Mouse (Mus musculus) olfactory bulb, adult 2 months (tissue): Measurements from ENCODE around the gene Clec2d.

Source experiments
- CTCF ChIP-seq: fragments of 200-500 bp; IDR thresholded peaks from 2 replicates; pipeline ENCODE4 v1.5.1; 2012; ENCODE audit warnings: low read depth, mild to moderate bottlenecking, low read length, moderate library complexity; ENCODE audit not compliant: insufficient read depth
- POLR2A ChIP-seq: fragments of 200-500 bp; IDR thresholded peaks from 2 replicates; pipeline ENCODE4 v1.6.1; 2012; ENCODE audit warnings: mild to moderate bottlenecking, low read depth, low read length, moderate library complexity; ENCODE audit not compliant: insufficient read depth

DNA sequence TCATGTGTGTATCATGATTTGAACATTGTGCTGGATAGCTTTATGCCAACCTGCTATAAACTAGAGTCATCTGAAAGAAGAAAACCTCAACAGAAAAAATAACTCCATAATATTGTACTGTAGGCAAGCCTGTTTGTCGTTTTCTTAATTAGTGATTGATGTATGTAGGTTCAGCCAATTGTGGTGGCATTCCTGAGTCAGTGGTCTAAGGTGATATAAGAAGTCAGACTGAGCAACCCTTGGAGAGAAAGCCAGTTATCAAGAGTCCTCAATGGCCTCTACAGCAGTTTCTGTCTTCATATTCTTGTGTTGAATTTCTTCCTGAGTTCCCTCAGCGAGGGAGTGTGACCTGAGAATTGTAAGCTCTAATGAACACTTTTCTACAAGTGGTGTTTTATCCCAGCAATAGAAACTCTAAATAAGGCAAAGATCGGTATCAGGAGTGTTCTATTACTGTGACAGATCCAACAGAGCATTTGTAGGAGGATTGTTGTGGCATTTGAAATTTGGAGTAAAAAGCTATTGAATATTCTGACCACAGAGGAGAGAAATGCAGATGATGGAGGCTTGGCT, 17.7 kb upstream of the Clec2d start:
- TF ChIP-seq CTCF (no peak), POLR2A (no peak)
